Comparison of ENCODE assay signal across 7 mouse cellular contexts in the genomic region with DNA sequence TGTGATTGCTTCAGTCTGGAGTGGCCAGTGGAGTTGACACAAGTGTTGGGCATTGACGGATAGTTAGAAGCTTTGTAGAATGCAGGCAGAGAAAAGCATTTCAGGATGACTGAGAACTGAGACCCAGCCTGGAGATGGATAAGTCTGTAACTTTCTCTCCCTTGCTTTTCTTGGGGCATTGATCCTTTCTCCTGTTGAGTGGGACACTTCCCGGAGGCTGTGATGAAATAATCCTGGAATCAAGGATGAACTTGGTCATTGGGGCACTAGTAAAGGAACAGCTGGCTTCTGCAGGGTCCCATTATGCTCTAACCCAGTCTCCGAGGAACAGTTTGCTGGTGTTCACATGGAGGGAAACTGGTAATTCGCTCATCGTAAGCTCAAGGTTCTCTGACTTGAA.
"Had no signal": no experiment of that assay in that cellular context is flagged by ENCODE, and none has a peak within 500 bp of the region (broad histone marks: within the 10 kb centered on the region; RNA-seq: fewer than 3 reads in every experiment).

No protein-coding gene starts in this region.

- DNase-seq: lung, adult 2 months; lung, postnatal 14 days; lung, postnatal 36 days; right cerebral cortex, postnatal 14 days; thymus, adult 2 months; thymus, postnatal 25 days; thymus, postnatal 4 days had no signal
